Mouse (Mus musculus) thymus, postnatal 10 days (tissue): Measurements from ENCODE around the gene Skp1a.

ENCODE experiments used
- DNase-seq, 2 experiments: peaks; one replicate each; pipeline ENCODE4 v3.0.0; 2021; ENCODE audit warnings: low spot score in 2 of 2

Gene Skp1a

DNA sequence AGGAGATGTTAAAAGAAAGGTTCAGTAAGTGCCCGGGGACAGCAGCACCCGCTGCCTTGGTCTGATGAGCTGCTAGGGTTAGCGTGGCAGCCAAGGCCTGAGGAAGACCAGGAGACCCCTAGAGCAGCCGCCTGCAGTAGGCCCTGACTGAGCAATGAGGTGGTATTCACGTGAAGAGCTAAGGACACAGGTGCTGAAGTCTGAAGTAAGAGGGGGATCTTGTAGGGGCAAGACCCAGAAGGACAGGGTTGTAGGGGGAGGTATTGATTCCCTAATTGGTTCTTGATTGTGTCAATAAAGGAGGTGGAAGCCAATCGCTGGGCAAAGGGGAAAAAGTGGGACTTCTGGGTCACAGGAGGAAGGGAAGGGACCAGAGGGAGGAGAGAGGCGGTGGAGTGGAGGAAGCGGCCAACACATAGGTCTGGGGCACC lies 45.2 kb downstream of the Skp1a start:
- peak; percentile 29 to 49 for DNase-seq

DNA sequence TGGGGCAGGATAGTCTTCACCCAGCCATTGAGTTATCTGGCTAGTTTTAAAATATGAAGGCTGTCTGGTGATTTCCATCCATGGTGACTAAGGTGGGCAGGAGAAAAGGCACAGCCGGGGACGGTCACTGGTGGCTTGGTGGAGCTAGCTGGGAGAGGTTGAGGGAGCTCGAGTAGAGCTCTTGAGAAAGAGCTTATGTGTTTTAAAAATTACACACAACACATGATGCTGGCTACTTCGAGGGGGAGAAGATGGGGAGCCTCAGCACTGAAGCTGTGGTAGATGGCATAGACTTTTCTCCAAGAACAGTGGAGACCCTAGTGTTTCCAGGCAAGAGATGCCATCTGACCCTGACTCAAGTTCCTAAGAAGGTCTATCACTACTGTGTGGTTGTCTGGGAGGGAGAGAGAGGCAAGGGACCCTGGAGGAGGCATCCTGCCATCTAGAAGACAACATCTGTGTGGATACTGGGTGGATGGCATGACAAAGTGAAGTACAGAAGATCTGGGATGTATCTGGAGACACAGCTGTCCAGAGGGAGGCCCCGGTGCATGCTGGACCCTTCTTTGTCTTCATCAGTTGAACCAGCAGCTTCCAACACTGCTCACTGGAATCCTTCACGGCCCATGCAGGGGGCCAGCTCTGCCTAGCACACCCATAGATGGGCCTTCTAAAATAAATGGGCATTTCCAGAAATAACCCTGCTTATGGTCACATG lies 45.8 kb downstream of the Skp1a start:
- DNase-seq: no peak

DNA sequence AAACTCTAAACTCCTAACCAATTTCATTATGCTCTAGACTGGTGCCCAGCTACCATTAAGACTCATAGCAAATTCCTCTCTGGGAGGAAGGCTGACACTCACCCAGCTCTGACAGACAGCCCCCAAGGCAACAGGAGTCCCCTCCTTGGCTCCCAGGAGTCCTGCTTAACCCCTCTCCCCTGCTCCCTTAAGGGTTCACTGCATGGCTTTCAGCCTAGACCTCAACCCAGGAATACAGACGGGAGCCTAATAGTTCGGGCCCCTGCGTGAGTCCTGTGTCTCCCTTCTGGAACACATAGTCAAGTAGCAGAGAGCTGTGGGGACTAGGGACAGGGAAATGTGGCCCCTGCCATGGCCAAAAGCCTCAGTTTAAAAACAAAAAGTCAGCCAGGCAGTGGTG lies 46.4 kb downstream of the Skp1a start:
- no peak for DNase-seq

DNA sequence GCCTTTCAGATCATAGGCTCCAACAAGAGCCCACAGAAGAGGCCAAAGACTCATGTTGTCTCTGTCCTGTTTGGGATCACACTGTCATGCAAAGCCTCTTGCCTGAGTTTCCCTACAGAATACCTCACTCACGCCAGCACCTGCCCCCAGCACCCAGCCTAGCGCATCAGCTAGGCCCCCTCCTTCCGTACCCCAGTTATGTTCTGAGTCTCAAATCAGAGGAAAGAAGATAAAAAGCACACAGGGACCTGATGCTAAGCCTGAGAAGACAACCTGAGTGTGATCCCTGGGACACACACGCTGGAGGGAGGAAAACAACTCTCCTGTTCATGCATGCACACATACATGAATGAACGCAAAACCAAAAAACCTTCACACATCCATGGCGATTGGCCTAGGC lies 47.2 kb downstream of the Skp1a start:
- peak in 1 of 2 experiments; percentile 32 for DNase-seq

DNA sequence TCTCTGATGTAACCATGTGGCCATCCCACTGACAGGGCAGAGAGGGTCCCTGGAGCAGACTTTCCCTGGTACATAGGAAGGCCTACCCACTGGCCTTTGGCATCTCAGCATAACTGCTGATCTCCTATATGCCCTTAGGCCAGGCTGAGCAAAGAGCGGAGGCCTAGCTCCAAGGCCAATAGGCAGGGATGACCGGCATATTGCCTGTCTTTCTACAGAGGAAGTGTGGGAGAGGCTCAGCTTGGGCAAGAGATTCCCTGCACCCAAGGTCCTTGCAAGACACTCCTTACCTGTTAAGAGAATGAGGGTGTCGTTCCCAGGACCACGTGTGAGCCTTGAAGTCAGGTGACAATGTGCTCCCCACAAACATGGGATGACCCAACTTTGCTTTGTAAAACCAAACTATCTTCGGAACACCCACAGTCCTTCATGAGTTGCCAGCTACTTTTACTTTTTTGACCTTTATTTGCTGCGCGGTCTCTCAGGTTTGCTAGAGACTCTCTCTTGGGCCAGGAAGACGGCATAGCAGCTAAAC lies 47.9 kb downstream of the Skp1a start:
- DNase-seq: peak in 1 of 2 experiments; percentile 46

DNA sequence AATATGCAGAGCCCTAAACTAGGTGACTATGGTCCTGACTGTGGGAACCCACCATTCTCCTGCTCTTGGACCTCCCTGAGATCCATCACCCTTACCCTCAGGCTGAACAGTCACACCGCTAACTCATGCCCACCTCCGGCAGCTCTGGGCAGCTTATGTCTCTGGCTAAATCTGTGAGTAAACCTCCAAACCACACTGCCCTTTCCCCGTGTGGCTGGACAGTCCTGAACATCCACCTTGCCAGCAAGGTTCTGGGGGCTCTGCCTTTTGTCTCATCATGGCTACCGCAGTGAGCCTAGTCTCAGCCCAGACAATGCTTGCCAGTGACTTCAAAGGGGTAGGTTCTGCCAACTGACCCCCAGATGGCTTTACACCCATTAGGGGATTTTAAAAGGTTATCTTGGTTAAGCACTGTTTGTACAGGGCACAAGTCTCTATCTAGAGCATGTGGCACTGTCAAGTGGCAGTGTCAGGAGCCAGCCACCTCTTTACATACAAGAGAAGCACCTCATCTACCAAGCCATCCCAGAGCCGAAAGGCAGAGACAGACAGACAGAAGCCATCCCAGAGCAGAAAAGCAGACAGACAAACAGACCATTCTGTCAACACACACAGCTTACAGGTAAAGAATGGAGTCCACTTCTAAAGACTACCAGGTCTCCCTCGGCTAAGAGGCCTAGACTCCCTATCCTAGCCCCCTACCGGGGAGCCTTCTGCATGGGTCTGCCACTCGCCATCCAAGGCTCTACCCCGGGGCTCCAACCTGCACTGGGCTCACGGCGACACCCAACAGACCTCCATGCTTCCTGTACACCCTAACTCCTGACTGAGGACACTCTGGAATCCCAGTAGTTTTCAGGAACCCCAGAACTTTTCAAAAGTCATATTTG lies 49.0 kb downstream of the Skp1a start:
- peak; percentile 51 to 57 for DNase-seq

DNA sequence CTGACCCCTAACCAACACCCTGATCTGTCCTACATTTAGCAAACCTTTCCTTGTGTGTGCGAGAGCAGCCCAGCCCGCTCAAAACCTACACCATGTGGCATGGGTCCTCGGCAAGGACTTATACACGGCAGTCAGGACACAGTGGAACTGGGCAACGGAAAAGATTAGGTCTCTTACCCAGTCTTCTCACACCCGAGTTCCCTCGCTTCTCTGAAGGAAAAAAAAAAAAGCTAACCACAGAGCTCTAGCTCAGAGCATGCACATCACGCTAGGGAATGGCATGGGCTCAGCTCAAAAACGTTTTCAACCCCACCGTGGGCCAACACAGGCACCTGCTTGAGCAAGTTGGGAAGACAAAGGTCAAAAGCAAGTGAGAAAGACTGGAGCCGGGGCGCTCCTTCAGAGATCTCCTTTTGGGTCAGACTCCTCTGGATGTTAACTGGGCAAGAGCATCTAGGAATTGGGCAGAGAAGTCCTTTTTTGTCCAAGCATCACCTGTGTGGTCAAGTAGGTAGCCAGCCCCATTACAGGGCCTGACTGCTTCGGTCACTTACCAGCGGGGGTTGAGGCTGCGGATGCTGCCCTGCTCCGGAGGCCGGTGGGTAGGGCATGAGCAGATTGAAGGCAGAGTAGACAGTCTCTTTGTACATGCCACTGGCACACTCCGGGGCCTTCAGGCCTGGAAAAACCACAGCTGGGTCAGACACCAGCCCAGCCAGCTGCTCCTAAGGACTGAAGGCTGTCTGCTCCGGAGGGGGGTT lies 50.0 kb downstream of the Skp1a start:
- peak in 1 of 2 experiments; percentile 45 for DNase-seq

DNA sequence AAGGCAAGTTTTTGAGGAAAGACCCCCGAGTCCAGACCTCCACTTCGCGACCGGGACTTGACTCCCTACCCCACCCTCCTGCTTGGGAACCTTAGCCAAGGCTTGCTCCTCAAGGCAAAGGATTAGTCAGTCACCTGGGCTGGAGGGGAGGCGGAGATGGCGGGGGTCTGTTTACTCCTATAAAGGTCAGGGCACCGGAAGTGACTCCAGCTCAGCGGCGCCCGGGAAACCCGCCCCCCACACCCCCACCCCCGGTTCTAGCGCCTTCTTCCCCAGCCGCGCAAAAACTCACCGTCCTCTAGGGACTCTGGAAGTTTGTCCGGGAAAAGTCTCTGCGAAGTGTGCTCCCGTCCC lies 50.6 kb downstream of the Skp1a start:
- DNase-seq: peak; percentile 81 to 84

DNA sequence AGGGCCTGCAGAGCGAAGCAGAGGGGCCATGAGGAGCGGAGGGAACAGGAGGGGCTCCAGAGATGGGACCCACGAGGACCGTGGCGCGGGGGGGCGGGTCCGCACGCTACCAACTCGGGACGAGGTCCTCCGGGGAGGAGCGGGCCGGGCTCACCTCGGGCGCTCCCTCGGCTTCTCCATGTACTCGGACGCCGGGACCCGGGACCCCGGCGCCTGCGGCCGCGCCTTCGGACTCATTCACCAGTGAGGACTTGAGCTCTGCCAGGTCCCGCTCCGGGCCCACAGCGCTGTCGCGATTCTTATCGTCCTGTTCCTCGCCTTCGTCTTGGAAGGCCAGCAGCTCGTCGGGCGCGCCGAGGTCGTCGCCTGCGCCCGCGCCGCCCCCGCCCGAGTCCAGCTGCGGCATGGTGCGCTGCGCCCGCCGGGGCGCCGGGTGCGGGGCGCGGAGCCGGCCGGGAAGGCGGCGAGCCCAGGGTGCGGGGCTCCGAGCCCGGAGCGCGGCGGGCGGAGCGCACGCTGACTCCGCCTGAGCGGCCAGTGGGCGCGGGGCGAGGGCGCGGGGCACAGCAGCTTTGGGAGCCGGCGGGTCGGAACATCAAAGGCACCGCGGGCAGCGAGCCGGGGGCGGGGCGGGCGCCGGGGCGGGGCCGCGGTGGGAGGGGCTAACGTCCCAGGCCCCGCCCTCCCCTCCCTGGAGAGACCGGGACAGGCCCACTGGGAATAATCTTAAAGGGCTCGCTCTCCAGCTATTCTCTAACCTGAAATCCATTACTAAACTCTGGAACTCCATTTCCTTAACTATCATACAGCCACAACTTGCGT lies 51.2 kb downstream of the Skp1a start, which contains the start of gene Tcf7:
TSS of gene Tcf7 (minus strand) at position 241 of the 822 bp plus-strand sequence.
- DNase-seq: peak; percentile 69 to 85

DNA sequence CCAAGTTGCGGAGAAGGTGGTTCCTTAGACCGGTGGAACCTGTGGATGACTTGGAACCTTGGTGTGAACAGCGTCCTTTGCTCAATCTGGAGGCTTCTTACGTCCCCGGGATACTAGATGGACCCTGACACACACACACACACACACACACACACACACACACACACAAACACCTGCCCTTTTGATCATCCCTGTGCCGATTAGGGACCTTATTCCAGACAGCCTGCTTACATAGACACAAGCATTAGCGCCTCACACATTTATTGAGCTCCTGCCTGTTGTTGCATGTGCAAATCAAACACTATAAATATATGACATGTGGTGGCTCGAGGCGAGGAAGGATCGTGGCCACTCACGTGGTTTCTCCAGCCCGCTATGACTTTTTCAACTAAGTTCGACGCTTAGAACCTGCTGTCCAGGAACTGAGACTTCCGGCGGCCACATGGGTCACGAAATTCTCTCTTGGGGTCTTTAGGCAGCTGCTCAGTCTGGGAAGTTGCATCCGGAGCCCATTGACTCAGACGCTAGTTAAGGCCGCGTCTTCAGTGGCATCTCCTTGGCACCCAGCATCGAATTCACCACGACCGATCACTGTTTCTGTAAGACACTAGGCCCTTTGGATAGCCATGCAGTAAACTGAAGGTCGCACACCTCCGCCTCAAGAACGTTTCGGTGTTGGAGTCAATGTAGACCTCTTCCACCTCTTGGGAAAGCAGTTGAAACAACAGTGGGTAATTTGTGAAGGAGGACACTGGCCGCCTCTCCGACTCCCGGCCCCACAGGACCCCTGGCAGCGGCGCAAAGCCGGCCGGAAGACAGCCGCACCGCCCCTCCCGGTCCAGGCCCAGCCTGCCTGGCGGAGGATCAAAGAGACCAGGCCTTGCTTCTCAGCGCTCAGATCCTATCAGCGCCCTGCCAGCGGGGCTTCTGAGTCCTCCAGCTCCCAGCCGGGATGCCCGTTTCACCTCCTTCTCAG lies 52.1 kb downstream of the Skp1a start:
- peak; percentile 70 to 71 for DNase-seq

DNA sequence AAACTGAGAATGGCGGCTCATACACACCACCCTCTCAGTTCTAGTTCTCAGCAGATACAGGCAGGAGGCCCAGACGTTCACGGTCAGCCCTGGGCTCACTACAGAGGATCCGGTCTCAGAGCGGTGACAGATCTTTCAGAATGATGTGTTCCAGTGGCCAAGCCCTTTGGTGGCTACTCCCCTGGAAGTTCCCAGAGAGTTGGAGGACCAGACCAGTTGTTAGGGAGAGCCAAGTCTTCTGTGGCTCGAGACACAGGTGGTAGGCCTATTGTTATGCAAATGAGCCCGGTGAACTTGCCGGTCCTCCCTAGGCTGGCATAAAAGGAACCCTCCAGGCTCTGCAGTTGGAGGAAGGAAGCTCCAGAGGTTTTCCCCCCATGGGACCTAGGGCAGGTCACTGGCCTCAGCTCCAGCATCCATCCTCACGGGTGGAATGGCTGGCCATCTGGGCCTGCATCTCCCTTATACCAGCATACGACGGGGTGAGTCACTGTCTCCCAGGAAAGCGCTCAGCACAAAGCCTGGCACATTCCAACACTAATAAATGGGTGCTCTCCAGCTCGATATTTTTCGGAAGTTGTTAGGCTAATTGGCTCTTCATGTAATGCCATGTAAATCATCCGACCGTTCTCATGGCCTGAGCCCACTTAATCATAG lies 54.6 kb downstream of the Skp1a start:
- no peak for DNase-seq

DNA sequence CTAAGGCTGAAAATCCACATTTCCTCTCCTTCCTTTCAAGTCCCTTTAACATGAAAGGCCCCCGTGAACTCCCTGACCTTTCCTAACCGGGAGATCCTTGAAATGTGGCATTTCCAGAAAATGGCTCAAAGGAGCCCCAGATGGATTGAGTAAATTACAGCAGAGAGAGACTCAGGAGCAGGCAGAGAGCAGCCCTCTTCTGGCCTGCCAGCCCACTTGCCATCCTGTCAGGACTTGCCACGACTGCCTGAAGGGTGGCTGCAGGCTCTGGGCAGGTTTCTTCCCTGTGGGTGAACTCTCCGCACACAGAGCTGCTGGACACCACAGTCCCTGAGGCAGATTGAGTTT lies 55.1 kb downstream of the Skp1a start:
- no peak for DNase-seq

DNA sequence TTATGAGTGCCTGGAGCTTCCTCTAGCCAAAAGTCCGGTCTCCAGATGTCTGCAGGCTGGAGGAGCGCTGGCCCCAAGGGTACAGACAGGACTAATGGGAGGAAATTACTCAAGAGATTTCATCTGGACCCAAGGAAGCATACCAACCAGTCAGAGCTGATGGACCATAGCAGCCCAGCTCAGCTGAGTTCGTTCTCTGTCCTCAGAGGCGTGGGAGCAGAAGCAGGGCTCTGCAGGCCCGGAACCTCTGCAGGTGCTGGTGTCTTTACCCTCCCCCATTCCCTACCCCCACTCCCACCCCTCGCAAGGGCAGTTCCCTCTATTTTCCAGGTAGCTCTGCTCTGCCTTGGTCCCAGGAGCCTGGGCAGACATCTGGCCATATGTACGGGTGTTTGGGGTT lies 60.6 kb downstream of the Skp1a start:
- DNase-seq: no peak

DNA sequence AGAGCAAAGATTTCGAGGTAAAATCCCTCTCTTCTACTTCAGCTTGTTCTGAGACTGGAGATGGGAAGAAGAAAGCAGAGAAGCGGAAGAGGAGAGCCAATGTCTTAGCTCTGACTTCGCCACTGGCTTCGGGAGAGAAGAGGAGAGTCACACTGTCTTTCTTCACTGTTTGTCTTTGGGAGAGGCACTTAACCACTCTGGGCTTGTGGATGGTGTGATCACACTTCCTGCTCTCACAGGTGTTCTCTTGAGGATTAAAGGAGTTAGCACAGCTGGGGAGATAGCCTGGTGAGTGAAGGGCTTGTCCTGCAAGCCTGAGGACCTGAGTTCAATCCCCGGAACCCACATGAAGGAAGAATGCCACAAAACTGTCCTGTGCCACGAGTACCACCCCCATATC lies 61.1 kb downstream of the Skp1a start:
- peak in 1 of 2 experiments; percentile 42 for DNase-seq

DNA sequence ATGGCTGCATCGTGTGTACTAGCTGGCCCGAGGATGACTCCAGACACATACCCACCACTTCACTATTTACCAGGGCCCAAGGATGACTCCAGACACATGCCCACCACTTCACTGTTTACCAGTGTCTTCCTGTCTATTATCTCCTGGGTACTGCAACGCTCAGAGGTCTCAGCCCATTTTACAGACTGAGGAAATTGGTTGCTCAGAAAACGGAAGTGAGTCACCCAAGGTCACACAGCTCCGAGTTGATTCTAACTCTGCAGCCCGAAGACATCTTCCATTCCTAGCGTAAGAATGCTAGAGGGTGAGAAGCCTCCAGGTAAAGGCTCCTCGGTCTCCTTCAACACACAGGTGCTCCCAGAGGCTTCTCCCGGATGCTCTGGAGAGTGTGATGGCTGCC lies 62.3 kb downstream of the Skp1a start:
- DNase-seq: no peak
